Mouse (Mus musculus) left cerebral cortex, postnatal 25 days (tissue): Measurements from ENCODE around the gene Med27. TPM values are rescaled to one million over a fixed set of nuclear protein-coding genes. Genes with fewer than 3 reads are reported as not detected.

Experiments
- DNase-seq, 2 experiments: peaks; one replicate each; pipeline ENCODE4 v3.0.0; 2022; ENCODE audit warnings: low spot score in 2 of 2, mixed read lengths in 1 of 2
- intact Hi-C: fragments of 180-260 bp; cut with DNase I; formaldehyde crosslinking; loops from one replicate; pipeline ENCODE4 v1.15.1; 2025
- total RNA-seq, 2 experiments: library from RNA; stranded (reverse); gene quantifications; 2 replicates each; pipeline ENCODE4 v1.2.3; 2021

Med27 gene
- total RNA-seq, 2 experiments from 2014 or later, result 38.0 to 38.2 TPM

DNA sequence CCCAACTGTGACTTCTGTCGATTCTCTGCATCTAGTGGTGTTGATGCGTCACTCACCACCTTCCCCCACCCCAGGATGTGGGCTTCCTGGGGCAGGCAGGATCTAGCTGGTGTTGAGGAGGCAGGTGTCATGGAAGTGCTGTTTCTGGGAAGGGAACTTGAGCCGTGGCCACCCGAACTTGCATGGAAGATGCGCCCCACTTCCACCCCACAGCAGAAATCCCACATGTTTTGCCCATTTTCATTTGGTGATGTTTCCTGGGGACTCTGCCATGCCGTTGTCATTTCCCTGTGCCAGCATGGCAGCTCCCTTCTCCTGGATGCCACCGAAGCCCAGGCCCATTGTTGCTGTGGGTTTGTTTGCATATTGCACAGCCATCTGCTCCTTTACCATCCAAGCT lies 42.3 kb downstream of the Med27 start:
- intact Hi-C loops, result loop anchor here (1.0 to 5.0 kb wide), 2 partner anchors 11 to 138 kb away; no protein-coding TSS in a partner anchor
- DNase-seq, result peak in 1 of 2 experiments; percentile 80

DNA sequence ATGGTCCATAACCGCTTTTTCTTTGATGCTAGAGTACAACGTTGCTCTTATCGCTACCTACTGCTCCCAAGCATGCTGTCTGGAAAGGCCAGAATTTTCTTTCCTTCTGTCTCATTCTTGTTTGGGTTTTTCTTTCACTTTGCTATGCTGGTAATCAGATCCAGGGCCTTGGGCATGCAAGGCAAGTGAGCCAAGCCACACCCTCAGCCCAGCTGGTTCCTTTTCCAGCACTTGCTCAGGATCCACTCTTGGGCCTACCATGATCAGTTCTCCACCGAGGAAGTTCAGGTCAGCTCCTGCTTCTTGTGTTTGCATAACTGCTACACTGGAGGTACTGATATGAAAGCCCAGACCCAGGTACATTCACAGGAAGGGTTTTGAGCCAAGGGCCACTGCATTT lies 44.5 kb downstream of the Med27 start:
- intact Hi-C loops, result no loop called here
- no peak for DNase-seq

DNA sequence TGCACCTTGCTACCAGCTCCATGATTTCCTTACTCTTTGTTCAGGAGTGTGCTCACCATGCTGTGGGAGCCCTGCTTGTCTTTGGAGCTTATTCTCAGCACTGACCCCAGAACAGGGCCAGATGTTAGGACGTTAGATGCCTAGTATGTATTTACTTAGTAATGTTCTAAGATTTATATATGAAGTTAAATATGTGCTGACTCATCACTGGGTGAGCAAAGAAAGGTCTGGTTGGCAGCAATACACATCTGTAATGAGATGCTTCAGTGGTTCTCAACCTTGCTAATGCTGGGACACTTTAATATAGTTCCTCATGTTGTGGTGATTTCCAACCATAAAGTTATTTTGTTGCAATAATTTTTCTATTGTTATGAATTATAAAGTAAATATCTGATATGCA lies 45.4 kb downstream of the Med27 start:
- intact Hi-C loops, result no loop called here
- DNase-seq, result no peak

DNA sequence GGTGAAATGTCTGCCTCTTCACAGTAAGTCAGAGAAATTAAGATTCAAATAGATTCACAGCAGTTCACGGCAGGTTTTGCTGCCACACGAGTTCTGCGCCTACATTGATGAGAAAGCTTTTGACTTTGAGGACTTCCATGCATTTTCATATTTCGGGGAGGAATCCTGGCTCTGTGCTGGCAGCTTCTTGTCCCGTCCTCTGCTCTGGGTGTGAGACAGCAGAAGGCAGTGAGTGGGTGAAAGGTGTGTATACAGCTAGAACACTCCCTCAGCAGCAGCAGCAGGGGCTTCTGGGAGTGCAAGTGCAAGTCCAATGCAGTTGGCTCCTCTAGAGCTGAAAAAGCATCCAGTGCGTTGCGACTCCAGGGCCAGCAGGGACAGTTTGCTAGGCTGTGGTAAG lies 53.6 kb downstream of the Med27 start:
- intact Hi-C loops, result loop anchor here (1.0 to 5.0 kb wide), 4 partner anchors 11 to 148 kb away; partner anchors contain the start of gene Ntng2
- DNase-seq, result peak; percentile 58 to 95

- intact Hi-C loops, result loop anchor here (1.0 to 5.0 kb wide), 4 partner anchors 12 to 149 kb away; partner anchors contain the start of gene Ntng2
- DNase-seq, result no peak
Measured at GRCm38 (mm10) chr2:29400812-29401211, 54.2 kb downstream of the Med27 start.

- intact Hi-C loops, result loop anchor here (5.0 kb wide), 1 partner anchor 150 kb away; the partner anchor contains the start of gene Ntng2
- no peak for DNase-seq
Measured at GRCm38 (mm10) chr2:29401868-29402267, 55.2 kb downstream of the Med27 start.

DNA sequence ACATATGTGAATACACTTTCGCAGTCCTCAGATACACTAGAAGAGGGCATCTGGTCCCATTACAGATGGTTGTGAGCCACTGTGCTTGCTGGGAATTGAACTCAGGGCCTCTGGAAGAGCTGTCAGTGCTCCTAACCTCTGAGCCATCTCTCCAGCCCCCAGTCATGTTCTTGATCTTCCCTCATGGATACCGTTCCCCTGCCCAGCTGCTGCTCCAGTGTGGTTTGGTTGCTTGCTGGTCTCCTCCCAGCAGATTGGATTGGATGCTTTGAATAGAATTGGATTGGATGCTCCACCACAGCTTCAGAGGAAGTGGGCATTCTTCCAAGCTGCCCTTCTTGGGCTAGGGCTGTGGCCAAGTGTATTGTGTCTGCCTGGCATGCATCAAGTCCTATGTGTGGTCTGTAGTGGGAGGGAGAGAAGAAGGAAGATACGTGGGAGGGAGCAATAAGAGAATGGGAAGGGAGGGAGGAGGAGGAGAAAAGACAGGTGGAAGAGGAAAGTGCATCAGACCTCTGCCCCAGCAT lies 56.0 kb downstream of the Med27 start:
- intact Hi-C loops, result loop anchor here (5.0 kb wide), 1 partner anchor 150 kb away; the partner anchor contains the start of gene Ntng2
- no peak for DNase-seq

DNA sequence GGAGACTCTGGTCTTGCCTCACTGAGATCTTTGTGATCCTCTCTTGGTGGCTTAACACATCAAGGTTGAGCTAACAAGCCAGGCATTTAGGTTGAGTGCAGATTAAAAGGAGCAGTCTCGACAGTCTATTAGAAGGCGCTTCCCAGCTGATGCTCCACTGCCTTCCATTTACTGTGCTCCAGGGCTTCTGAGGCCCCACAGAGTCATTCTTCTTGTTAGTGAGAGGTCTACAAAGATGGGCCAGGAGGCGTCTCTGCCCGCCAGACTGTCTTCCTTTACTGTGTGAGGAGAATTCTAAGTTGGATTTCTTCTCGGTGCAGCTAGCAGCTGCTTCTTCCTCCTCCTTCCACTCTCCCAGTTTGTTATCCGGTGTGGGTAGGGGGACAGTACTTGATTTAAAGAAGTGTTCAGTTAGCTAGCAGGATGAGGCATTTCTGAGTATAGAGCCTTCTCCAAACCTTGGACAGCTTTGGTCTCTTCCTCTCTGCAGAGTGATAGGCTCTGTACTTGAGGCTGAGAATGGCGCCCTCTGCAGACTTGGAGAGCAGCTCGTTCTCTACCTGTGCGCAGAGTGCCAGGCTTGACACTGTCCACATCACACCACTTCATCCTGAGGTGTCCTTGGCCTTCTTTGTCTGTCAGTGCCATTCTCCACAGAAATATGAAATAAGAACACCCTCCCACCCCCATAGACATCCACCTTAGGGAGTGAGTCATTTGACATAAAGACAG lies 57.3 kb downstream of the Med27 start:
- intact Hi-C loops, result loop anchor here (5.0 kb wide), 1 partner anchor 152 kb away; the partner anchor contains the start of gene Ntng2
- DNase-seq, result no peak

DNA sequence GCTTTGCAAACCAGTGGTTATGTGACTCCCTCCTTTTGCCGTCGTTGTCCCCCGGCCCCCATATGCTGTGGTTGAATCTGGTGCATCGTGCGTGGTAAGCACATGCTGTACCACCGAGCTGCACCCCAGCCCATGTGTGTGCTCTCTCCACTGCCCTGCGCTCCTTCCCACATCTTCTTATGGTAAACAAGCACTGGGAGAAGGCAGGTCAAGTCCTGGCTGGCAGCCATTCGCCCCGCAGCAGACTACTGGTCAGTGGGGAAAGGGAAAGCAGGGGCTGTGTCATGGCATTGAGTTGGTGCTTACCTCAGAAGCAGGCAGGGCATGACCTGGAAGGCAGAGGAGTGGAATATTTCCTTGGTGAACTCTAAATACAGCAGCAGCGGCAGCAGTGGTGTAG lies 58.3 kb downstream of the Med27 start:
- no peak for DNase-seq
- intact Hi-C loops, result loop anchor here (5.0 kb wide), 1 partner anchor 153 kb away; the partner anchor contains the start of gene Ntng2

- no peak for DNase-seq
- intact Hi-C loops, result no loop called here
Measured at GRCm38 (mm10) chr2:29405848-29406247, 59.2 kb downstream of the Med27 start.

- no peak for DNase-seq
- intact Hi-C loops, result no loop called here
Measured at GRCm38 (mm10) chr2:29407350-29407749, 60.7 kb downstream of the Med27 start.

GRCm38 (mm10) chr2:29407764-29408163 lies 61.1 kb downstream of the Med27 start:
- intact Hi-C loops, result no loop called here
- no peak for DNase-seq

- no peak for DNase-seq
- intact Hi-C loops, result no loop called here
Measured at GRCm38 (mm10) chr2:29410884-29411283, 64.3 kb downstream of the Med27 start.

DNA sequence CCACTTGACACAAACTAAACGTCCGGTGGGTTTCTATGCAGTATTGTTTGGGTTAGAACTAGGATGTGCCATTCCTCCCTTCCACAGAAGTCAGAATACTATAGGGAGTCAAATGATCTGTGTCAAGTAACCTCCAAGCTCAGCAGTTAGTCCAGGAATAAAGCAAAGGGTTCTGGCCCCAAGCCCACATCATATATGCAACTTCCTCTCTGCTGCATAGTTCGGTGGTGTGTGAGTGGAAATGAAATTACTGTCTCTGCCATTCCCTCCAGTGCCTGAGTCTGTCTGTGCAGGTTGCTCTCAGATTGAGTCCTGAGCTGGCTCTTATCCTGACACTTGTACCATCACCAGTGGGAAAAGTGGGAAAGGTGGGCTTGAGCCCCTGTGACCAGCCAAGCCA lies 65.8 kb downstream of the Med27 start:
- intact Hi-C loops, result no loop called here
- DNase-seq, result no peak

DNA sequence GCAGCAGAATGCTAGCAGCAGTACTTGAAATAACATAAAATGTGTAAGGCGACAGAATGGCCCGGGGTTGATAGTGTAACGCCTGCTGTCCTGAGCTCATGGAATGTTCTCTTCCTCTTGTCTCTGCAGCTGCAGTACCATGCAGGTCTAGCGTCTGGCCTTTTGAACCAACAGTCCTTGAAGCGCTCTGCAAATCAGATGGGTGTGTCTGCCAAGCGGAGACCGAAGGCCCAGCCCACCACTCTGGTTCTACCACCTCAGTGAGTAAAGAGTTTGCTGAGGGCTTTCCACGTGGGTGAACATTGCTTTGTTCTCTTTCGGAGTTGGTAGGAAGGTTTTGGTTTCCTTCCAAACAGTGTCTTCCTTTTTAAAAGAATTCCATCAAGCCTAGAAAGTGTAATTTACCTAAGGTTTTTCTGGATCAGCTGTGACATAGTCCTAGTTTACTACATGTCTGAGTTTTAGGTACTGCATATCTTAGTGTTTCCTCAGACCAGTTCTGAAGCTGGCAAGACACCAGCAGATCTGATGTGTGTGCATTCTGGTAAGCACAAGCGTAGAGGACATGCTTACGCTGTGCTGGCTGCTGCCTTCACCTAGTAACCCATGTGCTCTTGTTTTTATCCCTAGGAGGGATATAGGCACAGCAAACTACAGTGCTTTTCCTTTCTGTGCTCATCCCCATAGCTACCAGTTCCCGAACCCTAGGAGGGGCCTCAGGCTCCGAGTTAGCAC lies 66.8 kb downstream of the Med27 start:
- no peak for DNase-seq
- intact Hi-C loops, result no loop called here

GRCm38 (mm10) chr2:29414852-29415473 lies 68.3 kb downstream of the Med27 start:
- DNase-seq, result no peak
- intact Hi-C loops, result no loop called here

DNA sequence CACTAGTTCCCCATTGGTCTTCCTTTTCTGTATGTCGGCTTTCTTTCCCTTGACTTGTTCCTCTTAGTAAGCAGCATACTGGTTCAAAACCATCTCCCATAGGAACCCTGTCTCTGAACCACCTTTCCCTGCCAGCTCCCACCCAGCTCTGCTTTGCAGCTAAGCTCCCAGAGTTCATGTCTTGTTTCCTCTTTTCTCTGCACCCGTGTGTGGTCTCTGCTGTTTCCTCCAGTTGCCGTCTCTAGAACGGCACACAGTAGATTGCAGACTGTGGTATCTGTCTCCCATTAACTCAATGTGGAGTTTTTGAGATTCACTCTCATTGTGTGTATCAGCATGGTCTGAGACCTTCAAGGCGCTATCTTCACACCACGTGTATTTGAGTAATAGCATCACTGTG lies 71.9 kb downstream of the Med27 start:
- intact Hi-C loops, result no loop called here
- DNase-seq, result no peak

DNA sequence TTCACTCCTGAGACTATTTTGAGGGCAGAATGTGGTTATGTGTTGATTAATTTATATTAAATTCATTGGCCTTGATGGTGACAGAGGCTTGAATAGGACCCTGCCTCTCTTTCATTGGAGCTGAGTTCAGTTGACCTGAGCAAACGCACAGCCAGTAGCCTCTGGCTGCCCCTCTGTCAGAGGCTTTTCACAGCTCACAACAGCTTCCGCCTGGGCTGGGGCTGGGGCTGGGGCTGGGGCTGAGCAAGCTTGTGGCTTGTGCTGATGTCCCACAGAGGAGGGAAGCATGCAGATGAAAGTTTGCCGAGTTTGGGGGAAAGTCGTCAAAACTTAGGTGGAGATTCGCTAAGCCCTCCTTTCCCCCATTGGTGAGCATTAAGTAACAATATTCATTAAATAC lies 72.8 kb downstream of the Med27 start:
- intact Hi-C loops, result no loop called here
- no peak for DNase-seq

DNA sequence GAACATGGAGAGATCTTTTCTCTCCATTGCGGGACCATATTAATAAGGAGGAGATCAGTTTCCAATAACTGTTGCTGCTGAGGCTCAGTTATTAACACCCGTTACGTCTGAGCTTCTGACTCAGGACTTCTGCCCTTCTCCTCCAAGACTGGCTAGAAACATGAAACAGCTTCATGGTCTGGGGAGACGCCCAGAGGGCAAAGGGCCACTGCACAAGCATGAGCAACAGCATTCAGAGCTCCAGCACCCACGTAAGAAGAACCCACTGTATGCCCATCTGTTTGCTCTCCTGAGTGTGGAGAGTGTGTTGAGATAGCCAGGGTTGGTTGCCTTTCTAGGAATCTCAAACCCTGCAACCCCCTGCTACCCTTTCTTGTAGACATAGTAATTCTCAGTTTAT lies 73.3 kb downstream of the Med27 start:
- intact Hi-C loops, result no loop called here
- DNase-seq, result no peak
